Mouse (Mus musculus) limb, embryonic 11.5 days (tissue): ENCODE data around the gene Rab6a. TPM values are rescaled to one million over a fixed set of nuclear protein-coding genes. Genes with fewer than 3 reads are reported as not detected.
A peak's percentile ranks its signal among the peaks of the same experiment; 100 is the strongest.

Source experiments
- ATAC-seq: fragments of 200-750 bp; cut with Nextera tagmentation; 2 replicates; pipeline ENCODE4 v1.8.0; 2017; ENCODE audit warnings: low read depth; ENCODE audit not compliant: insufficient number of reproducible peaks, low FRiP score, low TSS enrichment
- DNase-seq: peaks from one replicate; pipeline ENCODE4 v3.0.0-alpha.2; 2015; ENCODE audit warnings: low spot score
- H3K27ac ChIP-seq: fragments of 300-500 bp; sonication (generic); replicated peaks from 2 replicates; pipeline ENCODE4 v1.5.1; 2014; ENCODE audit warnings: low read depth, mild to moderate bottlenecking, low read length
- H3K27me3 ChIP-seq: fragments of 300-500 bp; sonication (generic); 2 replicates; pipeline ENCODE4 v1.6.1; 2014; ENCODE audit warnings: mild to moderate bottlenecking, low read length, mixed read lengths; ENCODE audit not compliant: control insufficient read depth, insufficient read depth
- H3K36me3 ChIP-seq: fragments of 300-500 bp; sonication (generic); 2 replicates; pipeline ENCODE4 v1.6.1; 2014; ENCODE audit warnings: mild to moderate bottlenecking, low read length, moderate library complexity, mixed read lengths; ENCODE audit not compliant: control insufficient read depth, insufficient read depth
- H3K4me1 ChIP-seq: fragments of 300-500 bp; sonication (generic); 2 replicates; pipeline ENCODE4 v1.6.1; 2014; ENCODE audit warnings: low read length, mixed read lengths; ENCODE audit not compliant: control insufficient read depth, insufficient read depth
- H3K4me2 ChIP-seq: fragments of 300-500 bp; sonication (generic); 2 replicates; pipeline ENCODE4 v1.6.1; 2014; ENCODE audit warnings: low read depth, mild to moderate bottlenecking, moderate library complexity; ENCODE audit not compliant: severe bottlenecking
- H3K4me3 ChIP-seq: fragments of 300-500 bp; sonication (generic); 2 replicates; pipeline ENCODE4 v1.5.1; 2014; ENCODE audit warnings: low read depth, low read length
- H3K9ac ChIP-seq: fragments of 300-500 bp; sonication (generic); 2 replicates; pipeline ENCODE4 v1.6.1; 2014; ENCODE audit warnings: mild to moderate bottlenecking, low read length
- H3K9me3 ChIP-seq: fragments of 300-500 bp; sonication (generic); 2 replicates; pipeline ENCODE4 v1.6.1; 2016; ENCODE audit warnings: low read length; ENCODE audit not compliant: control insufficient read depth
- WGBS: fragments of 180-500 bp; shearing (Covaris S2); extraction: QIAGEN DNeasy Blood & Tissue Kit; methylation state at CpG from one replicate; pipeline ENCODE4 v1.1.7; 2014; 5-methylcytosine and 5-hydroxymethylcytosine counted together
- polyA plus RNA-seq: library from polyadenylated mRNA; unstranded; fragments of >200 nt; fragmentation: Nextera tagmentation; extraction: Ambion mirVana; gene quantifications from 2 replicates; pipeline ENCODE4 v1.2.1, GENCODE M21; 2014

Gene Rab6a
- polyA plus RNA-seq, 1 experiment from 2014 or later, result 128 TPM

- WGBS, result under 1% methylated on average over 41 of the region's 43 CpGs
- peak; percentile 40 for ATAC-seq
- Histone ChIP-seq H3K27ac (peak within 1 kb of the TSS; percentile 97), H3K27me3 (no peaks in the 10 kb centered on the region), H3K4me3 (peak within 1 kb of the TSS; percentile 96), H3K4me1 (0 out of 2 replicates have a peak, but pooled peaks cover 5% of the 10 kb centered on the region), H3K9me3 (no peaks in the 10 kb centered on the region), H3K4me2 (peak within 1 kb of the TSS; percentile 50), H3K36me3 (no peaks in the 10 kb centered on the region), H3K9ac (peak within 1 kb of the TSS; percentile 98)
- peak; percentile 66 for DNase-seq
Observed at GRCm38 (mm10) chr7:100608130-100608741, 1.0 kb downstream of the Rab6a start, which contains the start of gene Mrpl48. TSS of gene Mrpl48 (minus strand) at chr7:100608301.

- Histone ChIP-seq H3K4me3 (peak overlapping the region; percentile 96), H3K4me2 (peak overlapping the region; percentile 41), H3K9ac (peak overlapping the region; percentile 98), H3K27ac (no peak overlapping the region), H3K27me3 (no peaks in the 10 kb centered on the region), H3K4me1 (0 out of 2 replicates have a peak, but pooled peaks cover 5% of the 10 kb centered on the region), H3K36me3 (no peaks in the 10 kb centered on the region), H3K9me3 (no peaks in the 10 kb centered on the region)
- WGBS, result 26% methylated on average over 4 of the region's 4 CpGs
- ATAC-seq, result no peak
- no peak for DNase-seq
Observed at GRCm38 (mm10) chr7:100608910-100609309, 1.7 kb downstream of the Rab6a start.

- 89% methylated on average over 4 of the region's 4 CpGs for WGBS
- ATAC-seq, result no peak
- H3K4me3 ChIP-seq, result no peak overlapping the region
- H3K27ac ChIP-seq, result no peak overlapping the region
- H3K9ac ChIP-seq, result no peak overlapping the region
- H3K9me3 ChIP-seq, result no peaks in the 10 kb centered on the region
- no peak overlapping the region for H3K4me2 ChIP-seq
- no peaks in the 10 kb centered on the region for H3K36me3 ChIP-seq
- H3K4me1 ChIP-seq, result no peaks in the 10 kb centered on the region
- no peak for DNase-seq
- H3K27me3 ChIP-seq, result no peaks in the 10 kb centered on the region
Observed at GRCm38 (mm10) chr7:100616121-100616857, 9.1 kb downstream of the Rab6a start.

GRCm38 (mm10) chr7:100622277-100622676, 15.1 kb downstream of the Rab6a start:
- ATAC-seq (no peak), DNase-seq (no peak)
- 84% methylated on average over 2 of the region's 2 CpGs for WGBS
- Histone ChIP-seq H3K4me1 (no peaks in the 10 kb centered on the region), H3K9me3 (no peaks in the 10 kb centered on the region), H3K4me2 (no peak overlapping the region), H3K4me3 (no peak overlapping the region), H3K27ac (no peak overlapping the region), H3K36me3 (no peaks in the 10 kb centered on the region), H3K9ac (no peak overlapping the region), H3K27me3 (no peaks in the 10 kb centered on the region)

GRCm38 (mm10) chr7:100624538-100624937, 17.3 kb downstream of the Rab6a start:
- ATAC-seq (no peak), DNase-seq (no peak)
- H3K9ac ChIP-seq, result no peak overlapping the region
- H3K4me1 ChIP-seq, result no peaks in the 10 kb centered on the region
- H3K4me3 ChIP-seq, result no peak overlapping the region
- 90% methylated on average over 3 of the region's 3 CpGs for WGBS
- H3K27ac ChIP-seq, result no peak overlapping the region
- no peak overlapping the region for H3K4me2 ChIP-seq
- H3K27me3 ChIP-seq, result no peaks in the 10 kb centered on the region
- no peaks in the 10 kb centered on the region for H3K36me3 ChIP-seq
- no peaks in the 10 kb centered on the region for H3K9me3 ChIP-seq

- H3K27ac ChIP-seq, result no peak overlapping the region
- ATAC-seq (no peak), DNase-seq (no peak)
- H3K4me3 ChIP-seq, result no peak overlapping the region
- H3K36me3 ChIP-seq, result no peaks in the 10 kb centered on the region
- H3K9me3 ChIP-seq, result no peaks in the 10 kb centered on the region
- no peak overlapping the region for H3K4me2 ChIP-seq
- no peaks in the 10 kb centered on the region for H3K4me1 ChIP-seq
- H3K27me3 ChIP-seq, result no peaks in the 10 kb centered on the region
- no peak overlapping the region for H3K9ac ChIP-seq
- 13% methylated on average over 1 of the region's 1 CpGs for WGBS
Observed at GRCm38 (mm10) chr7:100637657-100638056, 30.4 kb downstream of the Rab6a start.

- ATAC-seq (no peak), DNase-seq (peak; percentile 7)
- Histone ChIP-seq H3K27me3 (no peaks in the 10 kb centered on the region), H3K27ac (no peak overlapping the region), H3K4me3 (no peak overlapping the region), H3K4me1 (no peaks in the 10 kb centered on the region), H3K9me3 (no peaks in the 10 kb centered on the region), H3K4me2 (no peak overlapping the region), H3K36me3 (no peaks in the 10 kb centered on the region; the same call in 1 of the 2 replicates), H3K9ac (no peak overlapping the region)
- 87% methylated on average over 4 of the region's 4 CpGs for WGBS
Observed at GRCm38 (mm10) chr7:100642413-100642812, 35.2 kb downstream of the Rab6a start.

GRCm38 (mm10) chr7:100645147-100645546, 37.9 kb downstream of the Rab6a start:
- H3K4me3 ChIP-seq, result no peak overlapping the region
- no peaks in the 10 kb centered on the region; the same call in 1 of the 2 replicates for H3K36me3 ChIP-seq
- ATAC-seq (no peak), DNase-seq (peak; percentile 77)
- no peak overlapping the region for H3K9ac ChIP-seq
- no peaks in the 10 kb centered on the region for H3K9me3 ChIP-seq
- no peaks in the 10 kb centered on the region for H3K27me3 ChIP-seq
- H3K27ac ChIP-seq, result no peak overlapping the region
- WGBS, result 34% methylated on average over 3 of the region's 3 CpGs
- H3K4me2 ChIP-seq, result no peak overlapping the region
- H3K4me1 ChIP-seq, result no peaks in the 10 kb centered on the region
